Mouse (Mus musculus) megakaryocyte, embryonic 14.5 days (primary cell): ENCODE data around the gene Zfp513.

Experiments used
- FLI1 ChIP-seq: IDR thresholded peaks from 2 replicates; pipeline ENCODE4 v1.6.1; 2012; ENCODE audit warnings: low read length, inconsistent platforms, mixed read lengths
- GATA1 ChIP-seq: IDR thresholded peaks from 3 replicates; pipeline ENCODE4 v1.6.1; 2012; ENCODE audit warnings: mixed read lengths, low read length, inconsistent platforms, borderline replicate concordance

DNA sequence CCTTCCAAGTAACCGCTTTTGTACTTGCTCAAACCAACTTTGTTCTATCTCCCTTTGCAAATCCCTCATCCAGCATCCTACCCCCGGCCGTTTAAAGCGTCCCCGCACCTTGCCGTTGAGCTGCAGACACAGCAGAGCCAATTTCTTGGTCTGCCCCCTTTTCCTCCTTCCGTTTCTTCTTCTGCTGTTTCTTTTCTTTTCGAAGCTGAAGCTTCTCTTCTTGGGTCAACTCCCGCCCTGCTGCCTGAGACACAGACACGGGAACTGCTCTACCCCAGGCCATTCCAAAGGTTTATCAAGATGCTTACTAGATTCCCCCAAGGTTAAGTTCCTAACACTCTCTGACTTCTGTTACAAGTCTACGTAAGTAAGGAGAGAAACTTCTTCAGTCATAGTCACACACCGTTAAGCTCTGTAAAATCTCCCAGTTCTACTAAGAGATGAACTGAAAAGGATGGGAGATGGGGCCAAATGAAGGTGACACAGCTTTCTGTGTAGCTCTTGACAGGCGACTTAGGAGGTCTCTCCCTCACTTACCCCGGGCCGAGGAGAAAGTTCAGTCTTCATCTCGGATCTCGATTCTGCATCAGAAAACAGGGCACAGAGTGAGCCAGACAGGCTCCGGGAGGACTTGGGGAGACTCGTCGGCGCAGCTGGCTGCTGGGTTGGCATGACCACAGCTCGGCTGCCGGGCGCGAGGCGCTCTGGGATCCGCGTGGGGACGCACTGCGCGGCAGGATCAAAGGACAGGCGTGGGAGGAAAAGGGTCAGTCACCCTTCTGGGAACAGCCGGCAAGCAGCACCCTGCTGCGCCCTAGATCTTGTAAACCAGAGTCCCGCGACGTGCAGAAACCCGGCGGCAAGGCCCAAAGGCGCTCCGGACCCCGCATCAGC, 9.8 kb downstream of the Zfp513 start:
- TF ChIP-seq GATA1 (no peak), FLI1 (no peak)
